Comparison of ENCODE assay signal across 8 mouse cellular contexts in genomic region chr7:46665236-46665635, GRCm38 (mm10). TPM values are rescaled to one million over a fixed set of nuclear protein-coding genes. Genes with fewer than 3 reads are reported as not detected.
A peak's percentile ranks its signal among the peaks of the same experiment; 100 is the strongest.
DNase-seq lines count a peak whose midpoint lies in the region; ATAC-seq lines count a peak whose summit lies in the region.

No protein-coding gene starts in this region.

- intact Hi-C loops in left cerebral cortex, postnatal 4 days (cut with DNase I) = no loop called here

- peak; percentile 61; the same call in 1 of the 2 replicates for ATAC-seq in megakaryocyte-erythroid progenitor cell, adult 5-6 weeks (replicated peaks; ENCODE audit: low FRiP score, low TSS enrichment, poor library complexity, severe bottlenecking)

- peak; percentile 47 to 57 for DNase-seq in cerebellum, adult 18-20 months
- no peak for DNase-seq in cerebellum, adult 9-11 months
- peak; percentile 60 for DNase-seq in left cerebral cortex, postnatal 4 days
- no peak for DNase-seq in left cerebral cortex, adult 8-10 months (ENCODE audit: low spot score in 2 of 2)
- DNase-seq in MN1 (ENCODE audit: low spot score) = peak; percentile 20
- DNase-seq in embryo, embryonic 11.5 days (ENCODE audit: low read depth, low spot score) = peak; percentile 29
- no peak for DNase-seq in yolk sac, embryonic 10.5 days (ENCODE audit: low spot score)

RNA-seq across cellular contexts. Expression of gene Tph1, which starts 7.1 kb away (rescaled TPM):
- under 1 TPM; 0.64 to 0.74 TPM for total RNA-seq in left cerebral cortex, postnatal 4 days (2021)
- total RNA-seq in left cerebral cortex, adult 8-10 months (2022) = under 1 TPM; 0.23 to 0.80 (median 0.56) TPM
- total RNA-seq in megakaryocyte-erythroid progenitor cell, adult 5-6 weeks (2014; fragmentation: Nextera tagmentation) = not detected in 2 replicates
- not detected in 2 replicates for total RNA-seq in megakaryocyte-erythroid progenitor cell, adult 5-6 weeks (2017)

RNA-seq across cellular contexts. Expression of gene Sergef, which starts 25.6 kb away (rescaled TPM):
- total RNA-seq in left cerebral cortex, postnatal 4 days (2021) = 10 to 100 TPM; 62.2 to 69.4 TPM
- total RNA-seq in left cerebral cortex, adult 8-10 months (2022) = 10 to 100 TPM; 66.3 to 76.8 (median 71.3) TPM
- total RNA-seq in megakaryocyte-erythroid progenitor cell, adult 5-6 weeks (2014; fragmentation: Nextera tagmentation) = 8.6 and 17.3 TPM in 2 replicates
- total RNA-seq in megakaryocyte-erythroid progenitor cell, adult 5-6 weeks (2017) = 9.0 and 10.2 TPM in 2 replicates

RNA-seq across cellular contexts. Expression of gene Saal1, which starts 45.2 kb away (rescaled TPM):
- 10 to 100 TPM; 14.6 to 14.8 TPM for total RNA-seq in left cerebral cortex, postnatal 4 days (2021)
- 1 to 10 TPM; 7.4 to 9.9 (median 8.8) TPM for total RNA-seq in left cerebral cortex, adult 8-10 months (2022)
- total RNA-seq in megakaryocyte-erythroid progenitor cell, adult 5-6 weeks (2014; fragmentation: Nextera tagmentation) = 19.2 and 19.7 TPM in 2 replicates
- total RNA-seq in megakaryocyte-erythroid progenitor cell, adult 5-6 weeks (2017) = 20.5 and 23.1 TPM in 2 replicates

RNA-seq across cellular contexts. Expression of gene Saa3, which starts 50.3 kb away (rescaled TPM):
- total RNA-seq in left cerebral cortex, postnatal 4 days (2021) = not detected
- total RNA-seq in left cerebral cortex, adult 8-10 months (2022) = under 1 TPM in 1 of 4 experiments, not detected in 3; 0.40 TPM
- not detected in 2 replicates for total RNA-seq in megakaryocyte-erythroid progenitor cell, adult 5-6 weeks (2014; fragmentation: Nextera tagmentation)
- not detected in 2 replicates for total RNA-seq in megakaryocyte-erythroid progenitor cell, adult 5-6 weeks (2017)

Comparison
In these comparisons a context has a peak if more than half of its experiments do, and no peak if none do; other contexts are left out.
1. DNase-seq: peak in cerebellum, adult 18-20 months (2 of 2), left cerebral cortex, postnatal 4 days (single experiment), MN1 (single experiment) and embryo, embryonic 11.5 days (single experiment); none in cerebellum, adult 9-11 months (single experiment), left cerebral cortex, adult 8-10 months (0 of 2) and yolk sac, embryonic 10.5 days (single experiment).